Mouse (Mus musculus) liver, embryonic 11.5 days (tissue): ENCODE results near the gene Zfp628. TPM values are rescaled to one million over a fixed set of nuclear protein-coding genes. Genes with fewer than 3 reads are reported as not detected.

ENCODE experiments used
- ATAC-seq: fragments of 200-750 bp; cut with Nextera tagmentation; replicated peaks from 2 replicates; pipeline ENCODE4 v1.8.0; 2017; ENCODE audit warnings: moderate number of reproducible peaks, mild to moderate bottlenecking, moderate TSS enrichment, moderate library complexity; ENCODE audit not compliant: low FRiP score
- DNase-seq: peaks from one replicate; pipeline ENCODE4 v3.0.0-alpha.2; 2017; ENCODE audit warnings: low spot score
- H3K27ac ChIP-seq: fragments of 300-500 bp; sonication (generic); 2 replicates; pipeline ENCODE4 v1.5.1; 2014; ENCODE audit warnings: mild to moderate bottlenecking, low read depth, low read length, control low read depth
- H3K27me3 ChIP-seq: fragments of 300-500 bp; sonication (generic); replicated peaks from 2 replicates; pipeline ENCODE4 v1.6.1; 2014; ENCODE audit warnings: low read length, mixed read lengths; ENCODE audit not compliant: control insufficient read depth, insufficient read depth
- H3K36me3 ChIP-seq: fragments of 300-500 bp; sonication (generic); 2 replicates; pipeline ENCODE4 v1.6.1; 2014; ENCODE audit warnings: mild to moderate bottlenecking, low read length, moderate library complexity, mixed read lengths; ENCODE audit not compliant: control insufficient read depth, insufficient read depth
- H3K4me1 ChIP-seq: fragments of 300-500 bp; sonication (generic); replicated peaks from 2 replicates; pipeline ENCODE4 v1.6.1; 2014; ENCODE audit warnings: low read length, mixed read lengths; ENCODE audit not compliant: control insufficient read depth, insufficient read depth
- H3K4me2 ChIP-seq: fragments of 300-500 bp; sonication (generic); 2 replicates; pipeline ENCODE4 v1.6.1; 2014; ENCODE audit warnings: mild to moderate bottlenecking, control low read depth, moderate library complexity
- H3K4me3 ChIP-seq: fragments of 300-500 bp; sonication (generic); 2 replicates; pipeline ENCODE4 v1.5.1; 2014; ENCODE audit warnings: low read depth, low read length, control low read depth
- H3K9ac ChIP-seq: fragments of 300-500 bp; sonication (generic); 2 replicates; pipeline ENCODE4 v1.6.1; 2014; ENCODE audit warnings: low read depth, low read length, control low read depth
- H3K9me3 ChIP-seq: fragments of 300-500 bp; sonication (generic); 2 replicates; pipeline ENCODE4 v1.6.1; 2016; ENCODE audit warnings: low read length, inconsistent platforms, mixed read lengths; ENCODE audit not compliant: control insufficient read depth
- WGBS: fragments of 180-500 bp; shearing (Covaris S2); extraction: QIAGEN DNeasy Blood & Tissue Kit; methylation state at CpG from one replicate; pipeline ENCODE4 v1.1.7; 2014; 5-methylcytosine and 5-hydroxymethylcytosine counted together
- polyA plus RNA-seq: library from polyadenylated mRNA; unstranded; fragments of >200 nt; fragmentation: Nextera tagmentation; extraction: Ambion mirVana; gene quantifications from 2 replicates; pipeline ENCODE4 v1.2.1, GENCODE M21; 2014

Gene Zfp628
- polyA plus RNA-seq, 1 experiment from 2014 or later: 3.3 TPM

DNA sequence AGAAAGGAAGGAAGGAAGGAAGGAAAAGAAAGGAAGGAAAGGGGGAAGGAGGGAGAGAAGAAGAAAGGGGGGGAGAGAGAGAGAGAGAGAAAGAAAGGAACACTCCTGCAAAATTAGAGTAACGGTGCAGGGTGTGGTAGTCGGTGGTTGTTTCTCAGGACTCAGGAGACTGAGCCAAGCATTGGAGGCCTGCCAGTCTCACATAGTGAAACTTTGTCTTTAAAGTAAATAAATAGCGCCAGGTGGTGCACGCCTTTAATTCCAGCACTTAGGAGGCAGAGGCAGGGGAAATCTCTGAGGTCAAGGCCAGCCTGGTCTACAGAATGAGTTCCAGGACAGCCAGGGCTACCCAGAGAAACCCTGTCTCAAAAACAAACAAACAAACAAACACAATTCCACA, 28.3 kb upstream of the Zfp628 start:
- Histone ChIP-seq H3K9ac (no peak overlapping the region), H3K4me2 (no peak overlapping the region), H3K4me1 (no peaks in the 10 kb centered on the region), H3K9me3 (peaks cover 8% of the 10 kb centered on the region; the same call in 1 of the 2 replicates), H3K27ac (no peak overlapping the region), H3K4me3 (no peak overlapping the region), H3K36me3 (no peaks in the 10 kb centered on the region; the same call in 1 of the 2 replicates), H3K27me3 (no peaks in the 10 kb centered on the region)
- DNase-seq: no peak
- WGBS: 81% methylated on average over 4 of the region's 4 CpGs
- ATAC-seq: no peak

DNA sequence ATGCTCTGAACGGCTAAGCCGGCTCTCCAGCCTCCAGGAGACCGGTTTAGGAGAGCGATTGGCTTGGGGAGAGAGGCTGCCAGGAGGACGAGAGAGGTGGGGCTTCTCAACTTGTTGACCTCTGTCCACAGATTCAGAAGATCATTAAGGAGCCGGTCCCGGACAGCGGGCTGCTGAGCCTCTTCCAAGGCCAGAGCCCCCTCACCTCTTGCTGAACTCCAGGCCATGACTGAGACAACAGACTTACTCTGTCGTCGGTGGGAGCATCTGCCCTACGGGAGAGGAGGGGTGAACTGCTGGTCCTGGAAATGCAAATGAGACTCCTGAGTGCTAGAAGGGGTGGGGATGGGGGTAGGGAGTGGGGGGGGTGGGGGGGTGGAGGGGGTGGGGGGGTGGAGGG, 19.8 kb upstream of the Zfp628 start:
- 62% methylated on average over 11 of the region's 11 CpGs for WGBS
- Histone ChIP-seq H3K27ac (no peak overlapping the region), H3K36me3 (no peaks in the 10 kb centered on the region), H3K4me1 (peaks cover 7% of the 10 kb centered on the region), H3K27me3 (no peaks in the 10 kb centered on the region), H3K4me3 (no peak overlapping the region), H3K9me3 (no peaks in the 10 kb centered on the region), H3K9ac (no peak overlapping the region), H3K4me2 (no peak overlapping the region)
- no peak for DNase-seq
- no peak for ATAC-seq

- Histone ChIP-seq H3K36me3 (no peaks in the 10 kb centered on the region), H3K4me2 (peak overlapping the region; percentile 66), H3K4me3 (peak overlapping the region; percentile 38), H3K9ac (peak overlapping the region; percentile 57), H3K9me3 (no peaks in the 10 kb centered on the region), H3K4me1 (peaks cover 7% of the 10 kb centered on the region), H3K27me3 (no peaks in the 10 kb centered on the region), H3K27ac (no peak overlapping the region)
- WGBS: 21% methylated on average over 18 of the region's 18 CpGs
- DNase-seq (no peak), ATAC-seq (no peak)
Measured at GRCm38 (mm10) chr7:4898851-4899648, 16.0 kb upstream of the Zfp628 start.

- DNase-seq: no peak
- 5% methylated on average over 19 of the region's 19 CpGs for WGBS
Measured at GRCm38 (mm10) chr7:4899649-4900522, 15.1 kb upstream of the Zfp628 start.

GRCm38 (mm10) chr7:4900523-4900851, 14.5 kb upstream of the Zfp628 start:
- Histone ChIP-seq H3K27me3 (no peaks in the 10 kb centered on the region), H3K36me3 (no peaks in the 10 kb centered on the region), H3K4me3 (peak overlapping the region; percentile 38), H3K9me3 (no peaks in the 10 kb centered on the region), H3K4me2 (peak overlapping the region; percentile 66), H3K27ac (peak overlapping the region; percentile 47), H3K9ac (peak overlapping the region; percentile 57), H3K4me1 (peaks cover 7% of the 10 kb centered on the region)
- ATAC-seq (peak; percentile 37; the same call in 1 of the 2 replicates), DNase-seq (peak; percentile 43)
- WGBS: 12% methylated on average over 11 of the region's 11 CpGs

More at GRCm38 (mm10) chr7:4899649-4900522, 15.1 kb upstream of the Zfp628 start:
- Histone ChIP-seq H3K27me3 (no peaks in the 10 kb centered on the region), H3K36me3 (no peaks in the 10 kb centered on the region), H3K9me3 (no peaks in the 10 kb centered on the region), H3K9ac (peak overlapping the region; percentile 57), H3K4me3 (peak overlapping the region; percentile 38), H3K4me1 (peaks cover 7% of the 10 kb centered on the region), H3K4me2 (peak overlapping the region; percentile 66), H3K27ac (peak overlapping the region; percentile 47)
- peak; percentile 84 for ATAC-seq

DNA sequence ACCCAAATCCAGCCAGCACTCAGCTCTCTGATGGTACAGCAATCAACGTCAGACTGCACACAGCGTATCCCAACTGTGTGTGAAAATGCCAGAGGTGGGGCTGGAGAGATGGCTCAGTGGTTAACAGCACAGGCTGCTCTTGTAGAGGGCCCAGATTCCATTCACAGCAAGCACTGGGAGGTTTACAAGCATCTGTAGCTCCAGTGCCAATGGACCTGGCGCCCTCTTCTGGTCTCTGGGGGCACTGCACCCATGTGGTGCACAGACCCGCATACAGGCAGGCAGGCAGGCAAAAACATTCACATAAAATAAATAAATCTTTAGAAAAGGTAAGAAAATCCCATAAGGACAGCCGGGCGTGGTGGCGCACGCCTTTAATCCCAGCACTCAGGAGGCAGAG, 13.8 kb upstream of the Zfp628 start:
- no peaks in the 10 kb centered on the region for H3K27me3 ChIP-seq
- H3K9ac ChIP-seq: no peak overlapping the region
- WGBS: 48% methylated on average over 8 of the region's 8 CpGs
- peaks cover 7% of the 10 kb centered on the region for H3K4me1 ChIP-seq
- H3K27ac ChIP-seq: no peak overlapping the region; the same call in 1 of the 2 replicates
- H3K9me3 ChIP-seq: no peaks in the 10 kb centered on the region
- H3K36me3 ChIP-seq: no peaks in the 10 kb centered on the region
- H3K4me3 ChIP-seq: no peak overlapping the region
- DNase-seq (peak; percentile 75), ATAC-seq (no peak)
- peak overlapping the region; percentile 66 for H3K4me2 ChIP-seq

DNA sequence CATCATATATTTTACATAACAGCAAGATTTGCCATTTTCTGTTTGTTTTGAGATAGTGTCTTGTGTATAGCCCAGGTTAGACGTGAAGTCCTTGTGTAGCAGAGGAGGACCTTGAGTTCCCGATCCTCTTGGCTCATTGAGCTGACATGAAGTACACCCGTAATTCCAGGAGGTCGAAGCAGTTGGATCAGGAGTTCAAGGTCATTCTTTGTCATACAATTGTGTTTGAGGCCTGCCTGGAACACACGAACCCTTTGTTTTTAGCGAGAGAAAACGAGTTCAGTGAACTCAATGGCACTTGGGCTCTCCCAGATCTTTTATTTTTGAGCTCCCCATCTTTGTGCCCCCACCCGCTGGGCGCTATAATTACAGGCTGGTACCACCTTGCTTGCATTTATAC, 12.6 kb upstream of the Zfp628 start:
- Histone ChIP-seq H3K36me3 (no peaks in the 10 kb centered on the region), H3K9me3 (no peaks in the 10 kb centered on the region), H3K9ac (no peak overlapping the region), H3K27me3 (no peaks in the 10 kb centered on the region), H3K4me2 (no peak overlapping the region), H3K4me1 (peaks cover 7% of the 10 kb centered on the region), H3K27ac (no peak overlapping the region), H3K4me3 (no peak overlapping the region)
- no peak for ATAC-seq
- DNase-seq: peak; percentile 12
- 79% methylated on average over 9 of the region's 9 CpGs for WGBS

- Histone ChIP-seq H3K27me3 (no peaks in the 10 kb centered on the region), H3K9me3 (no peaks in the 10 kb centered on the region), H3K9ac (no peak within 1 kb of the TSS), H3K4me2 (no peak within 1 kb of the TSS), H3K4me1 (no peaks in the 10 kb centered on the region; the same call in 1 of the 2 replicates), H3K36me3 (no peaks in the 10 kb centered on the region), H3K4me3 (no peak within 1 kb of the TSS), H3K27ac (no peak within 1 kb of the TSS)
- DNase-seq (no peak), ATAC-seq (no peak)
- 64% methylated on average over 10 of the region's 10 CpGs for WGBS
Measured at GRCm38 (mm10) chr7:4906466-4906950, 8.5 kb upstream of the Zfp628 start, which contains the start of gene Gm36210. Gene Gm36210 (minus strand): TSS chr7:4906516.
